Mouse (Mus musculus) embryonic stem cell, embryonic (primary cell): ENCODE data around the gene Col7a1.

ENCODE experiments used
- CTCF ChIA-PET, 4 experiments: fragments of 300-600 bp in 2 of 4; fragments of 350-600 bp in 2 of 4; sonication (Branson Sonifier 250); formaldehyde crosslinking; loops; one replicate each; lab custom pipeline; 2022; ENCODE audit warnings: inconsistent platforms in 2 of 4; lab: Charles Lee
- POLR2A ChIA-PET, 4 experiments: fragments of 300-600 bp in 2 of 4; fragments of 350-600 bp in 2 of 4; sonication (Branson Sonifier 250); formaldehyde crosslinking; loops; one replicate each; lab custom pipeline; 2022; ENCODE audit warnings: antibody characterized with exemption in 4 of 4, inconsistent platforms in 1 of 4; lab: Charles Lee

Gene Col7a1

DNA sequence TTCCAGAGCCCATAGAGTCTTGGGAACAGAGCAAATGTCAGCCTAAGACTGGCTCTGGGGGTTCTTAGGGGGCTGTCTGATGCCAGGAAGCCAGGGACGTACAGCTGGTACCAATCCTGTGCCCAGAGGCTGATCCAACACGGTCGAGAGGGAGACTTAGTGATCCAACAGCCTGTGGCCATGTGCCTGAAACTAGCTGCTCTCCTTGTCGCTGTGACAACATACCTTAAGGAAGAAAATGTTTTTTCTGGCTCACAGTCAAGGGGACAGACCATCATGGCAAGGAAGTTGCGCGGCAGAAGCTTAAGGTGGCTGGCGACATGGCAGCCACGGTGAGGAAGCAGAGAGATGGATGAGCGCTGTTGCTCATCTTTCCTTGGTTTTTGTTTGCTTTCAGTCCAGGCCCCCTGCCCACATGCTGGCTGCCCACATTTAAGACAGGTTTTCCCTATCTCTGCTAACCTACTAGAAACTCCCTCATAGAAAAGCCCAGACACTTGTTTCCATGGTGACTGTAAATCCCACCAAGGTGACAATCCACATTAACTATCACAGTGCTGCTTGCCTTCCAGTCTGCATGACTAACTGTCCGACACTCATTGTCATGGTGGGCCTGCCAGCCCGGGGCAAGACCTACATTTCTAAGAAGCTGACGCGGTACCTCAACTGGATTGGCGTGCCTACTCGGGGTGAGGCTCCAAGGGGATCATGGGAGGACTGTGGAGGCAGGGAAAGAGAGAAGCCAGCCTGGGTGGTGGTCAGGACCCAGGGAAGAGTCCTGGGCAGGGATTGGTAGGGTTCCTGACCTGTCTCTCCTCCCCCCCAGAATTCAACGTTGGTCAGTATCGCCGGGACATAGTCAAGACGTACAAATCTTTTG lies 45.1 kb downstream of the Col7a1 start:
- POLR2A ChIA-PET, result interaction anchor here in 1 of 4 experiments (1.0 to 1.9 kb wide), 2 partner anchors 76 to 97 kb away, joined by 3 to 4 read pairs; partner anchors contain the start of gene Plxnb1
- CTCF ChIA-PET, result interaction anchor here in 1 of 4 experiments (0.9 kb wide), 1 partner anchor 125 kb away, joined by 3 read pairs; no protein-coding TSS in a partner anchor

DNA sequence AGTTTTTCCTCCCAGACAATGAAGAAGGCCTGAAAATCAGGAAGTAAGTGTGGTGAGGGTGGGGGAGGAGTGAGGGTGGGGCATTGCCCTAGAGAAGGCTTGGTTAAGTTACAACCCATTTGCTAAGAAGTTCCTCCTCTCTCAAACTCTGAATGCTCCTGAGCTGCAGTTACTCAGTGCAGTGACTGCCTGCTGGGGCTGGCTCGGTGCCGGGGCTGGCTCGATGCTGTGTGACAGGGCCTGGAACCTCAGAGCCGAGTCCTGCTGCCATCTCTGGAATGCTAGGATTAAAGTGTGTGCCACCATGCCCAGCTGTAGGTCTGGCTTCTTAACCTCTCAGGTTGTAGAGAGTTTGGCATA lies 45.8 kb downstream of the Col7a1 start:
- POLR2A ChIA-PET, result interaction anchor here in 1 of 4 experiments (1.9 kb wide), 1 partner anchor 96 kb away, joined by 4 read pairs; the partner anchor contains the start of gene Plxnb1
- CTCF ChIA-PET, result interaction anchor here in 1 of 4 experiments (0.9 kb wide), 1 partner anchor 125 kb away, joined by 3 read pairs; no protein-coding TSS in a partner anchor

DNA sequence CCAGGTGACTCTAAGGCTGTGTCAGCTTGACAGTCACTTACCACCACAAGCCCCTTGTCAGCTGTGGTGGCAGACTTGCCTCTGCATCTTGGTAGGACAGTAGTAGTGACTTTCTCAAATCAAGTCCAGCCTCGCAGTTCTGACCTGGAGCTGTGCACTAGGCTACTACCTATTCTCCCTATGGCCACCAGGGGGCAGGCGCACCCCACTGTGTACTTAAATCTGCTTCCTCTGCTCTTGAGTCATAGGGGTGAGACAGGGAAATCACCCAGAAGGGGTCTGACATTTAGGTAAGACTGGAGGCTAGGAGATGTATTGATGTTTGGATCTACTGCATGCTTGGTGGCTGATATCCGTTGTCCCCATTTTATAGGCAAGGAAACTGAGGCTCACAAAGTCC lies 47.3 kb downstream of the Col7a1 start:
- POLR2A ChIA-PET, result interaction anchor here in 3 of 4 experiments (1.2 to 2.3 kb wide), 7 partner anchors 9 to 247 kb away, joined by 3 to 6 read pairs (median 4); partner anchors contain the start of genes Trex1 (in 2 of the 3) and Pfkfb4 (in 1 of the 3)
- CTCF ChIA-PET, result interaction anchor here (0.5 to 2.1 kb wide), 31 partner anchors 9 to 950 kb away, joined by 3 to 22 read pairs (median 4); partner anchors contain the start of genes Trex1 (in 4 of the 4), Pfkfb4 (in 2 of the 4) and Nme6 (in 1 of the 4)

DNA sequence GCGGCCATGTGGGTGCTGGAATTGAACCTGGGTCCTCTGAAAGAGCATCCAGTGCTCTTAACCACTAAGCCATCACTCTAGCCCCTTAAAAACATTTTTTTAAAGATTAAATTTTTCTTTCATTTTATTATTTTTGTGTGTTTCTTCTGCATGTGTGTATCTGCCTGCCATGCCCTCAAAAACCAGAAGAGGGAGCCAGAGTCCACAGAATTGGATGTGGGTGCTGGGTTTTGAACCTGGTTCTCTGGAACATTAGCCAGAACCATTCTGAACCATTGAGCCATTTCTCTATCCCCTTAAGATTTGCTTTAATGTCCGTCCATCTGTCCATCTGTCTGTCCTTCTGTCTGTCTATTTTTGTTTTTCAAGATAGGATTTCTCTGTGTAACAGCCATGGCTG lies 49.8 kb downstream of the Col7a1 start:
- ChIA-PET POLR2A (interaction anchor here in 1 of 4 experiments (0.6 to 2.1 kb wide), 3 partner anchors 21 to 158 kb away, joined by 3 to 9 read pairs (median 3); partner anchors contain the start of gene Trex1), CTCF (interaction anchor here in 1 of 4 experiments (0.8 kb wide), 1 partner anchor 604 kb away, joined by 4 read pairs; no protein-coding TSS in a partner anchor)

DNA sequence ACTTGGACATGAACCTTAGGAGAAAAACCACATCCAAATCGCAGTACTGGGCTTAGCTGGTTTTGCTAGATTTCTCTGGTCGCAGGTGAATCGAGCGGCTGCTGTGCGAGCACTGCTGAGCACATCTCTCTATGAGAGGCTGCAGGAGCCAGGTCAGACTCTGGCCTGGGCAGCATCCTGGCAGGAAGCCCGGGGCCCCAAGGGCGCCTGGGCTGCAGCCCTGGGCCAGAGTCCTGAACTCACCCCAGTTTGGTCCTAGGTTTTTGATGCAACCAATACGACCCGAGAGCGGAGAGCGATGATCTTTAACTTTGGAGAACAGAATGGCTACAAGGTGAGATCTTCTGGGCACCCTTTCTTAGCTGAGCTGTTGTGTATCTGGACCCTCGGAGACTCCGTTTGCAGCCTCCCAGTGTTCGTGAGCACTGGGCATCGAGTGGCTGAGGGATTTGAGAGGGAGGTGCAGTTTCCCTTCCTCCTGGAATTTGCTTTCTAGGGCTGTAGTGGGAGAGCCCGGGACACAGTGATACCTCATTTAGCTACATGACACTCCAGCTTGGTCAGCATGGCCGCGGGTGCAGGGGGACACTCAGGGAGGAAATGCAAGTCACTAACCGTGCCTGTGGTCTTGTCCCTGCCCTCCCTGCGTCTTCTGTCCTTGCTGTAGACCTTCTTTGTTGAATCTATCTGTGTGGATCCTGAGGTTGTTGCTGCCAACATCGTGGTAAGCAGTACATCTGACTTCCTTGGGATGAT lies 53.8 kb downstream of the Col7a1 start:
- ChIA-PET POLR2A (interaction anchor here in 1 of 4 experiments (1.9 to 2.0 kb wide), 2 partner anchors 18 to 57 kb away, joined by 4 to 5 read pairs; no protein-coding TSS in a partner anchor), CTCF (interaction anchor here in 3 of 4 experiments (1.0 to 1.5 kb wide), 4 partner anchors 52 to 555 kb away, joined by 3 to 5 read pairs (median 3); partner anchors contain the start of gene Trex1 (in 3 of the 3))

DNA sequence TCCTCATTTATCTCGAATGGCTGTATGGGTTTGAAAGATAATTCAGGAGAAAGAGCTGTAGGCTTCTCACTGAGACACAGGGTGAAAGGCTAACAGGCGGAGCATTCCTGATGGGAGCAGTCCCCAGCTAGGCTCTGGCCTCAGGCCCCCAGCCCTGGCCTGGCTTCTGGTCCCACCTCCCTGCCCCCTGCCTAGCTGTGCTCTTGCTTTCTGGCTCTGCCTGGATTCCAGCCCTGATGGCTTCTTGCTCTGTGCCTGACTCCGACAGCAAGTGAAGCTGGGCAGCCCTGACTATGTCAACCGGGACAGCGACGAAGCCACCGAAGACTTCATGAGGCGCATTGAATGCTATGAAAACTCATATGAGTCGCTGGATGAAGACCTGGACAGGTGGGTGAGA lies 54.7 kb downstream of the Col7a1 start:
- ChIA-PET CTCF (interaction anchor here in 3 of 4 experiments (0.7 to 2.0 kb wide), 3 partner anchors 51 to 114 kb away, joined by 3 to 5 read pairs (median 3); partner anchors contain the start of gene Trex1 (in 1 of the 3)), POLR2A (no interaction called here)

DNA sequence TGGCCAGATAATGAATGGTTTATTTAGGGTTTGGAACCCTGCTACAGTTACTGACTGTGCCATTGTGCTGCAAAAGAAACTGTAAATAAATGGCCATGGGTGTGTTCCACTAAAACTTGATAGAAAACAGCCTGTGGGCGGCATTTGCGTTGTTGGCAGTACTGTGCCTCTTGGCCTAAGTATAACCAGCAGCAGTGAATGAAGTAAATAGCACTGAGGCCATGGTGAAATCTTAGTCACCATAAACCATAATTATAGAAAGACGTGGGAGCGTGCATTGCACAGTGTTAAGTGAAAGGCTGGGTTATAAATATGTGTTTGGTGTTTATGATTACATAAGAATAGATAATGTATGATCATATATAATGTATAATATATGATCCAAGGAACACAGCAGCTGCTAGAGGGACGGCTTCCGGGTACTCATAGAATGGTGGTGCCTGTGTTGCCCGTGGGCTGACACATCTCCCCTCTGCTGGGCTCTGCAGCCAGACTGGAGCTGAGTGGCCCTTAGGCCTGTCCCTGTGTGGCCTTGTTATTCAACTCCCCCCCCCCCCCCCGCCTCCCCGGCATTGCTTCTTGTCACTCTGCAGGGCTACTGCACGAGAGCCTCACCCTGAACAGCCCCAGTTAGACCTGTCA lies 55.7 kb downstream of the Col7a1 start:
- ChIA-PET POLR2A (interaction anchor here in 2 of 4 experiments (1.0 to 1.7 kb wide), 9 partner anchors 18 to 823 kb away, joined by 3 to 8 read pairs (median 3); partner anchors contain the start of genes Atrip (in 2 of the 2), Nme6 (in 1 of the 2), Pfkfb4 (in 1 of the 2) and Shisa5 (in 1 of the 2)), CTCF (interaction anchor here in 3 of 4 experiments (0.5 to 2.0 kb wide), 6 partner anchors 8 to 207 kb away, joined by 3 to 8 read pairs (median 6); no protein-coding TSS in a partner anchor)

DNA sequence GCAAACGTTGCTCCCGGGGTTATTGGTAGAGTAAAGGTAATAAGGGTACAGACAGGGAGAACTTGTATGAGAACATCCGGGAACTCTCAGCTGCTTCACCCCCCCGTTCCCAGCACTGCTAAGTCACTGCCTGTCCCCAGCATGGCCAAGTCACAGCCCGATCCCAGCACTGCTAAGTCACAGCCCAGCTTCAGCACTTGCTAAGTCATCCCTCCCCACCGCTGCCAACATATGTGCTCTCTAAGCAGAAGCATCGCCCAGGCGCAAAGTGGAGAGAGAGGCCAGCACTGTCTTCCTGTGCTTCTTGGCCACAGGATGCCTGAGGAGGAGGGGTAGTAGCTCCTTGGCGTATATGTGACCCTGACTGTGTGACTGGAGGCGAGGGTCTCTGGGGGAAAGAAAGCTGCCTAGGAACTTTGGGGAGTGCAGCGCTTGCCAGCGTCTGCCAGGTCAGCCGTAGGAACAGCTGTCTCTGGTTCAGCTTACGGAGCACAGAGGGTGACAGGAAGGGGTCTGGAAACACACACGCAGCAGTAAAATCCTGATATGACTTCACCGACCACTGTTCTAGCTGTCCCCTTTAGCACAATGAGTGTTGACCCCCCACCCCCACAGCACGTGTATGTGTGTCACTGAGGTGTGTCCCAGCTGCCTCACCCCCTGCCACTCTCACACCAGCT lies 56.4 kb downstream of the Col7a1 start:
- CTCF ChIA-PET, result interaction anchor here (0.5 to 2.0 kb wide), 7 partner anchors 9 to 206 kb away, joined by 3 to 8 read pairs (median 5); no protein-coding TSS in a partner anchor
- POLR2A ChIA-PET, result interaction anchor here in 2 of 4 experiments (0.6 to 1.7 kb wide), 12 partner anchors 9 to 823 kb away, joined by 3 to 8 read pairs (median 3); partner anchors contain the start of genes Atrip (in 2 of the 2), Nme6 (in 1 of the 2), Pfkfb4 (in 1 of the 2) and Shisa5 (in 1 of the 2)

DNA sequence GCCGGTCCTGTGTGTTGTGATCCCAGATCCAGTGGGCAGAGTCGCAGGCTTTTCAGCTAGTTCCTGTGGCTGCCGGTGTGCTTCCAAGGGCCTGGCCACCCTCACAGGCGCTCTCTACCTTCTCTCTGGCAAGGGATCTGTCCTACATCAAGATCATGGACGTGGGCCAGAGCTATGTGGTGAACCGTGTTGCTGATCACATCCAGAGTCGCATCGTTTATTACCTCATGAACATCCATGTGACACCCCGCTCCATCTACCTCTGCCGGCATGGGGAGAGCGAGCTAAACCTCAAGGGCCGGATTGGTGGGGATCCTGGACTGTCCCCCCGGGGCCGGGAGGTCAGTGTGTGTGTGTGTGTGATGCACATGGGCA lies 56.9 kb downstream of the Col7a1 start:
- POLR2A ChIA-PET, result interaction anchor here in 2 of 4 experiments (0.6 to 1.7 kb wide), 11 partner anchors 9 to 822 kb away, joined by 3 to 8 read pairs (median 3); partner anchors contain the start of genes Atrip (in 2 of the 2), Nme6 (in 1 of the 2), Pfkfb4 (in 1 of the 2) and Shisa5 (in 1 of the 2)
- CTCF ChIA-PET, result interaction anchor here in 3 of 4 experiments (1.0 to 2.0 kb wide), 5 partner anchors 10 to 206 kb away, joined by 3 to 8 read pairs (median 5); no protein-coding TSS in a partner anchor

DNA sequence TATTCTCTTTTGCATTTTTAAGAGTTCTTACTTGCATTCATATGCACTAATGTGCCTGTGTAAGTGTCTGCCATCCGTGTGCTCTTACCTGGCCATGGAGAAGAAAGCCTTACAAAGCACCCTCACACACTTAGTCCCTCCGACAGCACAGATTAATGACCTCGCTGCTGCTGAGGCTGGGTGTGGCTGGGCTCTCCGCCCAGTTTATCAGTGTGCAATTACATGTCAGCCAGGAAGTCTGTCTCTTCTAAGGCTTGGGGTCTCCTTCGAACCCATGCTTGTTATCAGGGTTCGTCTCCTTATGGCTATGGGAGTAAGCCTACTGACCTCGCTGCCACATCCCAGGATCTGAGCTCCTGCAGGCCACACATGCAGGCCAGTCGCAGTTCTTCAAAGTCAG lies 62.0 kb downstream of the Col7a1 start:
- CTCF ChIA-PET, result interaction anchor here in 1 of 4 experiments (0.6 kb wide), 1 partner anchor 347 kb away, joined by 3 read pairs; no protein-coding TSS in a partner anchor
- POLR2A ChIA-PET, result interaction anchor here in 2 of 4 experiments (0.7 to 1.3 kb wide), 6 partner anchors 12 to 463 kb away, joined by 3 to 4 read pairs (median 4); partner anchors contain the start of genes Pfkfb4 (in 1 of the 2) and Trex1 (in 1 of the 2)

DNA sequence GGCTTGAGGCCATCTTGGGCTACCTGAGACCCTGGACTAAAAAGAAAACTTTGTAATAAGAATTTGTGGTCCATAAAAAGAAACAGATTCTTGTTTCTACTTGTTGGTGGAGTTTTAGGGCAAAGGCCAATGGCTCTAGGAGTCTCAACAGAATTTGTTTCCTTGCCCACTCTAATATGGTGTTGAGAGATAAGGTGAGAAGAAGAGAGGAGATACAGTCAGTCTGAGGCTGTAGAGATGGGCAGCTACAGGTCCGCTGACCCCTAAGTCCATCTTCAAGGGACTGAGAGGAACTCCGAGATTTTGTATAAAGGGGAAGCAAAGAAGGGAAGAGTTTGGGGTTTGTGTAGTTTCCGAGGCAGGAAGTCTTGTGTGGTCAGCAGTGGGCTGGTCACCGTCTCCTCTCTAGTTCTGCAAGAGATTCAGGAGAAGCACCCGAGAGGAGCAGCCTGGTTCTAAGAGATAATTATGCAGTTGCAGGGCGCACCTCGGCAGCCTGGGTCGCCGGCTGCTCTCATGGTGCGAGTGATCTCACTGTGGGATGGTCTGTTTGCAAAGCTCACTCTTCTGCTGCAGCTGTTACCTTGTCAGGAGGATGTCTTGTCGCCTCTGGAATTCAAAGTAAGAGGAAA lies 63.7 kb downstream of the Col7a1 start:
- CTCF ChIA-PET, result no interaction called here

DNA sequence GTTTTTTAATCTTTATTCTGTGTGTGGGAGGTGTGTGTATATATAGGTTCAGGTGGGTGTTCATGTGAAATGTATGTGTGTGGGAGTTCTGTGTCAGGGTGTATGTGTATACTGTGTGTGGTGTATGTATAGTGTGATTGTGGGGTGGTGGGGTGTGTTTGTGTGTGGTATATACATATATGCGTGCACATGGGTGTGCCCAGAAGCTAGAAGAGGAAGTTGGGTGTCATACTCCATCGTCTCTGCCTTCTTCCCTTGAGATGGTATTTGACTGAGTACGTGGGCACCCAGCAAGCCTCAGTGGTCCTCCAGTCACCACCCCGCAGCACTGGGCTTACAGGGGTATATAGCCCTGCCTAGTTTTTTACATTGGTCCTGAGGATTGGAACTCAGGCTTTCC lies 68.0 kb downstream of the Col7a1 start:
- ChIA-PET POLR2A (no interaction called here), CTCF (interaction anchor here in 1 of 4 experiments (0.6 kb wide), 1 partner anchor 419 kb away, joined by 3 read pairs; no protein-coding TSS in a partner anchor)

More for the DNA sequence above, 63.7 kb downstream of the Col7a1 start:
- POLR2A ChIA-PET, result interaction anchor here in 1 of 4 experiments (0.7 kb wide), 1 partner anchor 25 kb away, joined by 3 read pairs; the partner anchor contains the start of gene Pfkfb4

DNA sequence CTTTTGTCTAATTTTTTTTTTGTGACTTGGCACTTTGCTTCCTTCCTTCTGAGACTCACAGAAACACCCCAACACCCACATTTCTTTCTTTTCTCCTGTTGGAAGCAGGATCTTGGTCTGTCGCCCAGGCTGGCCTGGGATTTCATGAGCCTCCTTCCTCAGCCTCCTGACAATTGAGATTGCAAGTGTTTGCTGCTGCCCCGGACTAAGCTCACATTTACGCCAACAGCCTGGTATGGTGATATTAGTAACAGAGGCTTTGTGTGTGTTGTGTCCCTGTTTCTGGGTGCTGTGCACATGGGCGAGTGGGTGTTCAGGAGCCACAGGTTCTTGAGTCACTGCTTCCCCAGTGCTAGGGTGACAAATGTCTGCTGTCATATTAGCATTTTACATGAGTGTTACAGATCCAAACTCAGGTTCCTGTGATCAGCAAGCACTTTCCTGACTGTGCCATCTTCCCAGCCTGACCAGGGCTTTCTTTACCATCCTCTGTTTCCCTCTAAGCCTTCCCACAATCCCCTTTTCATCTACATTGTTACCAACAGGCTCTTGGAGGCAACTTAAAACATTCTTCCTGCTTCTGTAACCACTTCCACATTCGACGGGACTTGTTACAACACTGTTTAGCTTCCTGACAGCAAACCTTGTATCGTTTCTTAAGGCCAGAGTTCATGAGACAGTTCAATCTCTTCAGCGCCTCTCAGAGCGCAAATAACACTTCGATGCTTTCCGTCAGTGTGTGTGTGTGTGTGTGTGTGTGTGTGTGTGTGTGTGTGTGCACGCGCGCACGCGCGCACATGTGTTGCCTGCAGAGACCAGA lies 69.7 kb downstream of the Col7a1 start:
- ChIA-PET POLR2A (interaction anchor here in 2 of 4 experiments (0.6 to 1.1 kb wide), 3 partner anchors 15 to 198 kb away, joined by 3 to 4 read pairs (median 3); no protein-coding TSS in a partner anchor), CTCF (interaction anchor here in 2 of 4 experiments (0.6 to 0.7 kb wide), 2 partner anchors 29 to 36 kb away, joined by 3 to 4 read pairs; no protein-coding TSS in a partner anchor)

DNA sequence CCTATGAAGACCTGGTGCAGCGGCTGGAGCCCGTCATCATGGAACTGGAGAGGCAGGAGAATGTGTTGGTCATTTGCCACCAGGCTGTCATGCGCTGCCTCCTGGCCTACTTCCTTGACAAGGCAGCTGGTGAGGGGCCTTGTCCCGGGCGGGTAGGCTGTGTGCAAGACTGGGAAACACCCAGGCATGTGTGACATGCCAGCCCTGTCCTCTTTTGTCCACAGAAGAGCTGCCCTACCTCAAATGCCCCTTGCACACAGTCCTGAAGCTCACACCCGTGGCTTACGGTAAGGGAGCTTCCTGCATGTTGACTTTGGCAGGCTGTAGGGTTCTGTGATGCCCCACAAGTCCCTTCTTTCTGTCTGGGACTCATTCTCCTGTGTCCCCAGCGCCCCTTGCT lies 74.1 kb downstream of the Col7a1 start:
- ChIA-PET POLR2A (interaction anchor here in 2 of 4 experiments (0.7 to 3.1 kb wide), 8 partner anchors 11 to 234 kb away, joined by 3 to 19 read pairs (median 4); partner anchors contain the start of genes Shisa5 (in 2 of the 2), Atrip (in 1 of the 2) and Trex1 (in 1 of the 2)), CTCF (interaction anchor here in 2 of 4 experiments (0.7 to 1.2 kb wide), 2 partner anchors 150 to 805 kb away, joined by 4 read pairs; no protein-coding TSS in a partner anchor)
